Mouse (Mus musculus) bone marrow macrophage, adult 2 months (primary cell): ENCODE data around the gene Gm49416.

Experiments
- CTCF ChIP-seq: IDR thresholded peaks from 2 replicates; pipeline ENCODE4 v1.5.1; 2012; ENCODE audit warnings: low read depth, mild to moderate bottlenecking, low read length, moderate library complexity
- POLR2A ChIP-seq: IDR thresholded peaks from 2 replicates; pipeline ENCODE4 v1.6.1; 2012; ENCODE audit warnings: mild to moderate bottlenecking, low read depth, low read length, borderline replicate concordance

- TF ChIP-seq CTCF: no peak
- TF ChIP-seq POLR2A: no peak
These were observed 55.3 kb downstream of the Gm49416 start for GRCm38 (mm10) chr19:8944062-8944461.
